Comparison of ENCODE assay signal across 8 mouse cellular contexts in the genomic region with DNA sequence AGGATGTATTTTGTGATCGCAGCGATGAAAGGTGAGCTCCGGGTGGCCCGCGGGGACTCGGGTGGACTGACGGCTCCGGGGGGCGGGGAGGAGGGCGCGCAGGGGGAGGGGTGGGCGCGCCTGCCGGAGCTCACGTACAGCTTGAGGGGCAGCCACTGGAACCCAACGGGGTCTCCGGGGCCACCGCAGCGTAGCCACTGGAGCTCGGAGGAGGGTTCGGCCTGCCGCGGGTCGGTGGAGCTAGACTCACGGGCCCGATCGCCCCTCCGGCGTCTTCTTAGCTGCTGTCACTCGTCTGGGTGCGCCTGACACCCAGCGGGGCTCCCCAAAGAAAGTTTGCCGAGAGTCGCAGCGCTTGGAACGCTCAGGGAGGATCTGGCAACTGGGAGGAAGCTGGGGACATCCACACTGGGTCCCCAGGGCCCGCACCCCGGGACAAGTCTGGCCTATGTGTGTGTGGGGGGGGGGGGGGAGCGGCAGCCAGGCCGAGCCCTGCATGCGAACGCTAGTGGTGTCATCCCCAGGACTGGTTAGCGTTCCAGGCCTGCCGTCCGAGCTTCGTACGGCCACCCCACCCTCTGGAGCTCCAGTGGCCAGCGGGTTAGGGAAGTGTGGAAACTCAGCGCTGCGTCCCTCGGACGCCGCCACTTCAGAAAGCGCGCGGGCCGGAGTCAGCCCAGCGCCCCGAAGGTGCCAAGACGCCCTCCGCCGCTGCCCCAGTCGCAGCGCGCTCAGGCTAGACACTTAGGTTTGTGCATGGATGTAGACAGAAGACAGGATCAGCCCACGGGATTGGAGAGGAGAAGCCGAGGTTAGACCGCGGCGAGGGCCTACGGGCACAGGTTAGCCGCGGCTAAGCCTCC.
A peak's percentile ranks its signal among the peaks of the same experiment; 100 is the strongest.
DNase-seq lines count a peak whose midpoint lies in the region; ATAC-seq and TF ChIP-seq lines count a peak whose summit lies in the region.

No protein-coding gene starts in this region.

- H3K4me2 ChIP-seq in intestine, embryonic 16.5 days (ENCODE audit: low read depth, low read length), result peak overlapping the region; percentile 99
- H3K4me2 ChIP-seq in liver, postnatal 0 days (ENCODE audit: low read depth, low read length), result peak overlapping the region; percentile 81
- H3K4me2 ChIP-seq in neural tube, embryonic 12.5 days (replicated peaks), result peak overlapping the region; percentile 99

- DNase-seq in right cerebral cortex, adult 18-20 months, result peak; percentile 13
- DNase-seq in right cerebral cortex, postnatal 36 days (ENCODE audit: low spot score in 2 of 2), result no peak
- peak; percentile 39 for DNase-seq in cerebellum, adult 8-10 months
- DNase-seq in gastrocnemius, adult 8-10 months (ENCODE audit: low spot score in 2 of 2), result peak; percentile 31 to 42
- peak; percentile 46 for DNase-seq in liver, postnatal 0 days
- peak; percentile 23 for DNase-seq in urinary bladder, postnatal 14 days (ENCODE audit: low spot score)

- H3K4me3 ChIP-seq in intestine, embryonic 16.5 days (ENCODE audit: low read length), result peak overlapping the region; percentile 69
- H3K4me3 ChIP-seq in liver, postnatal 0 days (ENCODE audit: low read depth, low read length), result peak overlapping the region; percentile 78
- H3K4me3 ChIP-seq in neural tube, embryonic 12.5 days, result peak overlapping the region; percentile 67

- no peaks in the 10 kb centered on the region for H3K9me3 ChIP-seq in intestine, embryonic 16.5 days (ENCODE audit: control insufficient read depth, low read length)
- H3K9me3 ChIP-seq in liver, postnatal 0 days (ENCODE audit: low read length), result no peaks in the 10 kb centered on the region
- no peaks in the 10 kb centered on the region for H3K9me3 ChIP-seq in neural tube, embryonic 12.5 days

- peak overlapping the region; percentile 75 for H3K9ac ChIP-seq in intestine, embryonic 16.5 days (ENCODE audit: low read depth, low read length)
- H3K9ac ChIP-seq in liver, postnatal 0 days (replicated peaks), result peak overlapping the region; percentile 83
- peak overlapping the region; percentile 75 for H3K9ac ChIP-seq in neural tube, embryonic 12.5 days

- H3K4me1 ChIP-seq in intestine, embryonic 16.5 days (ENCODE audit: control insufficient read depth, insufficient read depth, low read length), result peaks cover 10% of the 10 kb centered on the region; the same call in 1 of the 2 replicates
- H3K4me1 ChIP-seq in liver, postnatal 0 days (ENCODE audit: insufficient read depth), result 0 out of 2 replicates have a peak, but pooled peaks cover 10% of the 10 kb centered on the region
- peaks cover 17% of the 10 kb centered on the region for H3K4me1 ChIP-seq in neural tube, embryonic 12.5 days

- no peak overlapping the region for H3K27ac ChIP-seq in intestine, embryonic 16.5 days (ENCODE audit: low read length)
- H3K27ac ChIP-seq in liver, postnatal 0 days (ENCODE audit: low read depth), result peak overlapping the region; percentile 91
- no peak overlapping the region for H3K27ac ChIP-seq in neural tube, embryonic 12.5 days

- TF ChIP-seq CTCF in liver, postnatal 0 days (IDR thresholded peaks at IDR 0.05; ENCODE audit: low read depth), result no peak

- TF ChIP-seq EP300 in liver, postnatal 0 days (IDR thresholded peaks at IDR 0.05; ENCODE audit: low read depth), result no peak

- under 1% methylated on average over 65 of the region's 73 CpGs for WGBS in intestine, embryonic 16.5 days
- WGBS in liver, postnatal 0 days (ENCODE audit: insufficient replicate concordance), result 1% methylated on average over 61 of the region's 73 CpGs
- WGBS in neural tube, embryonic 12.5 days, result 2% methylated on average over 72 of the region's 73 CpGs

- peak; percentile 57 for ATAC-seq in intestine, embryonic 16.5 days
- ATAC-seq in liver, postnatal 0 days, result peak; percentile 28
- peak; percentile 84 for ATAC-seq in neural tube, embryonic 12.5 days (ENCODE audit: low FRiP score, low read depth)

- H3K27me3 ChIP-seq in intestine, embryonic 16.5 days (replicated peaks; ENCODE audit: control insufficient read depth, insufficient read depth, low read length), result peaks cover 9% of the 10 kb centered on the region; the same call in 1 of the 2 replicates
- H3K27me3 ChIP-seq in liver, postnatal 0 days (ENCODE audit: insufficient read depth, low read length), result peaks cover 22% of the 10 kb centered on the region
- H3K27me3 ChIP-seq in neural tube, embryonic 12.5 days (replicated peaks), result peaks cover 29% of the 10 kb centered on the region

- H3K36me3 ChIP-seq in intestine, embryonic 16.5 days (ENCODE audit: control insufficient read depth, insufficient read depth, low read length), result no peaks in the 10 kb centered on the region
- no peaks in the 10 kb centered on the region for H3K36me3 ChIP-seq in liver, postnatal 0 days (replicated peaks; ENCODE audit: insufficient read depth, low read length)
- no peaks in the 10 kb centered on the region for H3K36me3 ChIP-seq in neural tube, embryonic 12.5 days

Comparison
In these comparisons a context has a peak if more than half of its experiments do, and no peak if none do; other contexts are left out.
1. DNase-seq: peak in right cerebral cortex, adult 18-20 months (single experiment), cerebellum, adult 8-10 months (single experiment), gastrocnemius, adult 8-10 months (2 of 2), liver, postnatal 0 days (single experiment) and urinary bladder, postnatal 14 days (single experiment); none in right cerebral cortex, postnatal 36 days (0 of 2).
2. ATAC-seq: peak in every context shown above with its lines; median percentile 84 in neural tube, embryonic 12.5 days; 57 in intestine, embryonic 16.5 days; 28 in liver, postnatal 0 days.
3. Peak in every context shown above with its lines, with median percentiles within 50 percentile points of each other: H3K4me2 ChIP-seq, H3K4me3 ChIP-seq and H3K9ac ChIP-seq.